Mouse (Mus musculus): ENCODE results near the gene Zfp541.

Gene Zfp541

DNA sequence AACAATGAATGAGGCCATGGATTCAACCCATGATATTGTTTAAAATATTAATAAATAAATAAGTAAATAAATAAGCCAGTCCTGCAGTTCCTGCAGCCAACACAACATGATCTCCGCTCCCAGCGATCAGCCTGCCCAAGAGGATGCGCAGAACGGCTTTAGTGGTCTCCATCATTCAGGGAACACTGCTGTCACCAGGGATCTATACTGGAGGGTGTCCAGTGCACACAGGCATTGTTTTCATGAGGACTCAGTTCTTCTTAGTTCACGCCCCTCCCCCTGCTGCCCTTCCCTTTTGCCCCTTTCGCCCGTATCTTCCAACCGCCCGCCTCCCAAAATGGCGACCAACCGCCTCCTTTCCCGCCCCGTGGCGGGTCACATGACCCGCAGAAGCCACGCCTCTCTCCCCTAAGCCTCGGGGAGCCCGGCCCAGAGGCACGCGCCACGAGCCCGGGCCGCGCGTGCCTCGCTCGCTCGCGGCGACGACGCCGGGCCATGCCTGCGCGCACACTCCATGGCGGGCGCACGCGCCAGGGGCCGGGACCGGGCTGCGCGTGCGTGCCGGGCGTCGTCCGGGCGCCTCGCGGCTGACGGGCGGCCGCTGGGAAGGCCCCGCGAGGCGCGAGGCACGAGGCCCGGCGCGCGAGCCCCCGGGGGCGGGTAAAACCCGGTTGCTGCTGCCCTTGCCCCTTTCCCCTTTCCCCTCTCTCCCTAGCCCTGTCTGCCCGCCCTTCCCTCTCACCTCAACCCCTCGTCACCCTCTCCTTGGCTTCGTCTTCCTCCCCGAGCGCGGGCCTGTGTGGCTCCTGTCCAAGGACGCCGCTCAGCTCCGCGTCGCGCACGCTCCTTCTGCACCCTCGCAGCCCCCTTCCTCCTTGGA is at the start of gene Zfp541:
Gene Zfp541, plus strand, starts transcription at position 596 of the 880 bp plus-strand sequence.
- no peak for DNase-seq

DNA sequence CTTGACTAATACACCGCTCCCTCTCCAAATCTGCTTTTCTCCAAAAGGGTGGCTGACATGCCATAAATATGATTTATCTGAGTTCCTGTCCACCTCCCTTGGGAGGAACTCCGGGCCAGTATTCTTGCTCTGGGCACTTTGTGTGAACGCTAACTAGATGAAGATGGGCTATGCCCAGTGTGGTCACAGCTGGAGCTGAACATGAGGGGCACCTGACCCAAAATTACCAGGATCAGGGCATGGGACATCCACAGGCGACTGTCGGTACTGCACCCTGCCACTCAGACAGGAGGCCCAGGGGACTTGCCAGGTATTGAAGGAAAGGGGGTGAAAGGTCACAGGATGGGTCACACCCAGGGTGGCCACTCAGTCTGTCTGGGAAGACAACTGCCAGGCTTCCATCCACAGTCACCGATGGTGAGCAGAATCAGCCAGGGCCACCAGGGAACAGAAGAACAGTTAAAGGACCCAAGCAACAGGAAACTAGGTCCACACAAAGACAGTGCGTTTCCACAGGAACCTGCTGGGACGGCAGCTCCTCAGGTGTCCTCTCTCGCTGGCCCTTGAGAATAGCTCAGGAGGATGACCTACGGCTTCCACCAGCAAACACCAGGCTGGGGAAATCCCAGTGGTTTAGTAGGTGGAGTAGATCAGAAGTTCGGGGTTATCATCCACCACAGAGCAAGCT is 48.9 kb upstream of the Zfp541 start:
- peak; percentile 60 to 69 for DNase-seq

DNA sequence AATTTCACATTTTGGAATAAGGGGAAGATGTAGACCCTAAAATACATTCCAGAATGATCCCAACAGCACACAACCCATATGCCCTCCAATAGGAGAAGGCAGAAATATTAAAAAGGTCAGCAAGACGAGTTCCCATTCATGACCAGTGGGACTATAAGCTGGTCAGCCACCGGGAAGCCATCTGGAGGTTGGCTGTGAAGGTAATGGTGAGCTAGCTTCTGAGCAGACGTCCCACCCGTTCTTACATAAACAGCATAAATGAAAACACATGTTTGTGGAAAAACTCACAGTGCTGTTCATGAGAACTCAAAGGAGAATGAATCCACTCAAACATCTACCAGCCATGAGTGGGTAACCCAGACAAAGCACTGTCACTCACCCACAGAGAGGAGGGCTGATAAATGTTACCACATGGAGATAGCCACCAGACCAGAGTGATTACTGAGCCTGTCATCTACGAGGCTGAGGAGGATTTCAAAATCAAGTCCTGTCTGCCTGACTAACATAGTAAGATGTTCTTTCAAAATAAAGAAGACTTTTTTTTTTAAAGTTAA is 47.8 kb upstream of the Zfp541 start:
- DNase-seq: no peak

DNA sequence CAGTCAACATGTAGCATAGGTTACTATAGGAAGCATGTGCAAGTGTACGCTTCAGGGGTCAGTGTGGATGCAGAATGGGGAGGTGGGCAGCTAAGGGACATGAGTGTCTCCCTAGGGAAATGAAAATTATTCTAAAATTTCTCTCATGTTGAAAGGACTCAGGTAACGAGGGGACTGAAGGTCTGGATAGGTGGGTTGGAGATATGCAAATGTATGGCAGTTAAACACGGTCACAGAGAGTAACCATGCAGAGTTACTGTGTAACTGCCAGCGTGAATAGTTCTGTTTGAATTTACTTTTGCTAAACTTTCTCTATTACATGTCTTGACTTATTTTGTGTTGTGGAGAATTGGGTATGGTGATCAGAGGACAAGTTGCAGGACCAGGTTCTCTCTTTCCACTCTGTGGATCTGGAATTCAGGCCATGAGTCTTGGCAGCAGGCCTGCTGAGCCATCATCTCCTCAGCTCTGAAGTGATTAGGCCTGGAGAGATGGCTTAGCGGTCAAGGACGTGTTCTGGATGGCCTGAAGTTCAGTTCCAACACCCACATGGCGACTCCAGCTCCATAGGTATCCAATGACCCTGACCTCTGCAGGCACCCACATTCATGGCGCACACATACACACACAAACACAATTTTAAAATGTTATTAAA is 47.0 kb upstream of the Zfp541 start:
- DNase-seq: peak; percentile 75 to 83

DNA sequence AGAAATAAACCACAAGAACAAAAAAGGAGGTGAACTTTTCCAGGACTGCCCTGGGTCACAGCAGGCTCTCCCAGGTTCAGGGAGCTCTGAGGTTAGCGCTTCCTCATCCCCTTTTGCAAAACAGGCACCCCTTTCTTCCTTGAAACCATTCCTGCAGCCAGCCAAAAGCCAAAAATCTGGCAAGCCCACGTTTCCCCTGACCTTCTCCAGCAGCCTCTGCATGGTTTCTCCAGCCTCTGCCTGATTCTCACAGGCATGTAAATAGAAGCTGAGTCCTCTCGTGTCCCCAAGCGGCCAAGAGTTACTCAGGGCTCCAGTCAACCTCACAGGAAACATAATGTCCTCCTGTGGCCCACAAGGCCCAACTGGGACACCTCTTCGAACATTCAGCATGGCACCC is 46.2 kb upstream of the Zfp541 start:
- DNase-seq: no peak

DNA sequence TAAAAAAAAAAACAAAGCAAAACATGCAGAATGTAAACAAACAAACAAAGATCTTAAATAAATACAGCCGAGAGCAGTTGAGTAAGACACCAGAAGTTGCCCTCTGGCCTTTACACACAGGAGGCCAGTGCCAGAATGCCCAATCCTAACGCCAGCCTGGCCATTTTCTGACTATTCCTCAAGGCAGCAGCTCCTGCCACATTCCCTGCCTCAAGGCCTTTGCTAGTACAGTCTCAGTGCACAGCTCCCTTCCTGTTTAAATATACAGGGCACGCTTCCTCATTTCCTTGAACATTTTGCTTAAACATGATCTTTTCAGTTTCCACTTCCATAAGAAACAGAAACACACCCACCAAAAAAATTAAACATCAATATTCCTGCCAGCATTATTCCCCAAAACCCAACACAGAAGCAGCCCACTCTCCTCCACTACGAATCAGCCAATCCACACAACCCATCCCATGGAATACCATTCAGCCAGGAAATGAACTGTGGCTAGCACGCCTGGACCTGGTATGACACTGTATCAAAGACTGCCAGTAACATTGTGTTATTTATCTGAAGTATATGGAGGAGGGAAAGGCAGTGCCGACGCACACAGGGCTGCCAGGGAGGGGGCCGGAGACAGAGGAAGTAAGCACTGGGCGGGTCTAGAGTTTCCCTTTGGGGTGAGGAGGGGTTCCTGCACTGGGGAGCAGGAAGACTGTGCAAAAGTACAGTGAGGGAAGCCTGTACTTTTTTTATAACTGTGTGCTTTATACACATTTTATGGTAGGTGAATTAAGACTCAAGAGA is 43.4 kb upstream of the Zfp541 start:
- peak; percentile 34 to 76 for DNase-seq

DNA sequence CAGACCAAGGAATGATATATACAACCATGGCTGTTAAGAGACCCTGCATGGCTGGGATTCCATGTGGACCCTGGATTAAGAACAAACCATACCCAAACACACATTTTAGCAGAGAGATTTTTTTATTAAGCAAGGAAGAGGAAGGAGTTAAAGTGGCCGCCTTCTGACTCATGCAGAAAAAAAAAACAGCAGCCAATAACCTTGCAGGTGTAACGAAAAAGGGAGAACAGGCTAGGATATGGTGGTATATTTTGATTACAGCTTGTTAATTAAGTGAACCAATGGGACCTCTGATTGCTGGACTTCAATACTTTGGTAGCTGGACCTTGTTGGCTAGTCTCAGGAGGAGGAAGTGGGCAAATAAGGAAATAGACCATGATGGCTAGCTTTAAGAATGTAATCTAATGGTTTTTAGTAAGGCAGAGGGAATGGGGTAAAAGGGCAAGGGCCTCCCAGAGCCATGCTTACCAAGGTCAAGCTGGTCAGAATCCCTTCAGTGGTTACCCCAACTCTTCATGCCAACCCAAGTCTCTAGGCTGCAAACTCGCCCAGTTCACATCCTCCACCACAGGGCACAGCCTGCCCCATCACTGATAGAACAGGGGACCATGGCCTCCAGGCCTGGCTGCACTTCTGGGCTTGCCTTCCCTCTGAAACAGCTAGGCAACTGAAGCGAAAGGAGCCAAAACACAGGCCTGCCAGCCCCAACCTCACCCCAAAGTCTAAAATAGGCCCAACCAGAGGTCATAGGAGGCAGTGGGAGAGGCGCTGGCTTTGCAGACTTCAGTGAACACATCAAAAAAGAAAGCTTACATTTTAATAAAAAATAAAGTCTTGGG is 42.1 kb upstream of the Zfp541 start:
- DNase-seq: no peak

DNA sequence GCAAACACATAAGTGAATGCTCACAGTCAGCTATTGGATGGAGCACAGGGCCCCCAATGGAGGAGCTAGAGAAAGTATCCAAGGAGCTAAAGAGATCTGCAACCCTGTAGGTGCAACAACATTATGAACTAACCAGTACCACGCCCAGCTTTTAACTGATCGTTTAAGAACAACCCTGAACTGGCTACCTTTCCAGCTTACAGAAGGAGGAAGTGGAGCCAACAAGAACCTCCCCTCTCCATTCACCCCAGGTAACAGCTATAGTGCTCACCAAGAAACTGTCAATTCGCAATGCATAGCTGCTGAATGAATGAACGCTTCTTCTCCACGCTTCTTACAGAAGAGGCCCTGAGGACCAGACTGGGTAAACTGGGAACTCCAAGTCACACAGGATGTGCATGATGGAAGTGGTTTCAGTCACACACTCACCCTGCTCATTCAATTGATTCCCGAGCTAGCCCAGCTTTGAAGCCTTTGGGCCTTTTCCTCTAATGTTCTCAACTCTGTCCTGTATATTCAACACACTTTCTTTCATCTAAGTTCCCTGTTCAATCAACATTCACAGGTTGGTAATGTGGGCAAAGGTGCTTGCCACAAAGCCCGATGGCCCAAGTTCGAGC is 36.9 kb upstream of the Zfp541 start:
- DNase-seq: no peak

DNA sequence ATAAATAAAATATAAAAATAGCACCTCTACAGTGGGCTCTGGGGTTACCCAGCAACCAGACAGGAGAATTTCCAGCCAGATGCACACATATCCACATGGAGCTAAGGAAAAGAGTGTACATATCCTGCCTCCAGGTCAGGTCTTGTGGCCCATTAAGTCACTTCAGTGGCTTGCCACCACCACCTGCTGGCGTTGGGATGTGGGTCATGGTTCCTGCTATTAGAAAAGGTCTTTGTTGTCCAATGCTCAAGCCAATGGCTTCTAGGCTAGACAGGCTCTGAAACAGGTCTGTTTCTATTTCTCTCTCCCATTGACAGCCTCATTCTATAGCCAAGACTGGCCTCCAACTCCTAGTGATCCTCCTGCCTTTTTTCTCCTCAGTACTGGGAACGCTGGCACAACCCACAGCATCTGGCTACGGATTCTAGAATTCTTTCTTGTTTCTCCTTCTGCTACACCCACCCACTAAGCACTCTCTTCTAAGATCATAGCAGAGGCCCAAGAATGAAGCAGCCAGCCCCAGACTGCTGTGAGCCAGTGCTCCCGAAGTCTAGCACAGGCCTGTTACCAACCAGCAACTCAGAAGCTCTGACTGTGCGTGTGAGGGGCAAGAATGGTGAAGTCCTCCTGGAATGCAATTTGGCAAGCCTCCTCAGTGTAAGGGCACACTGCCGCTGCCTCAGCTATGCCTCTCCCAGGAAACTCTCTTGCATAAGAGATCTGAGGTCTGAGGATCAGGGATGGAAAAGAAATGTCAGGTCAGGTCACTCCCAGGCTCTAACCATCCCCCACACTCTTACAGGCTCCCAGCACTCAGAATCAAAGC is 33.3 kb upstream of the Zfp541 start:
- peak; percentile 52 to 84 for DNase-seq

DNA sequence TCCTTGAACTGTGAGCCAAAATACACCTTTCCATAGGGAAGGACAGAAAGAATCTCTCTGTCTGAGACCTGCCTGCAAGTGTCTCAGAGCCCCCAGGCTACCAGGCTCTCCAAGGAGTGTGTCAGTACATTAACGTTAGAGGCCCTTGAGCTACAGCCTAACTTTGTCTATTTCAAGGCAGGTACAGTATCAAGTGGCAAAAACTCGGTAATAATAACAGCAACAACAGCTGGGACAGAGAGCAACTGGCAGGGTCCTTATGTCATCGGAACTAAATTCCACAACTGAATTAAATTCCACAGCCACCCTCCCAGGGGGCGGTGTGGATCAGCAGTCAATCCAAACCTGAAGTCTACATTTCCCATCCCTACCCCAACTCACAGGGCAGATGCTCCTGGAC is 30.5 kb upstream of the Zfp541 start:
- no peak for DNase-seq

DNA sequence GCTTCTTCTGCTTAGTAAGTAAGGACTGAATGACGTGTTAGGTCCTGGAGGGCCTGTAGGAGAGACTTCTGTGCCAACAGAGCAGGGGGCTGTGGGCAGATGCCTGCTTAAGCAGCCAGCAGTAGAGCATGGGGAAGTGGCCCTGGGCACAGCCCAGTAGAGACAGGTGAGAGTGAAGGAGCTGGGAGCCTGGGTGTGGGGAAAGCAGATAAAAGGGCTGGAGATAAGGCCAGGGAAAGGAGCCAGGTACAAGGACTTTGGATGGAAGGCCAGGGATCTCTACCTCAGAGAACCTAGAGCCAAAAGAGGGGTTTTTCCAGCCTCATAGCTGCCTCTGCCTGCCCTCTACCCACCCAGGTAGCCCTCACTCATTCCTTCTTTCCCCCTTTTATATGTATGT is 28.6 kb upstream of the Zfp541 start:
- no peak for DNase-seq

DNA sequence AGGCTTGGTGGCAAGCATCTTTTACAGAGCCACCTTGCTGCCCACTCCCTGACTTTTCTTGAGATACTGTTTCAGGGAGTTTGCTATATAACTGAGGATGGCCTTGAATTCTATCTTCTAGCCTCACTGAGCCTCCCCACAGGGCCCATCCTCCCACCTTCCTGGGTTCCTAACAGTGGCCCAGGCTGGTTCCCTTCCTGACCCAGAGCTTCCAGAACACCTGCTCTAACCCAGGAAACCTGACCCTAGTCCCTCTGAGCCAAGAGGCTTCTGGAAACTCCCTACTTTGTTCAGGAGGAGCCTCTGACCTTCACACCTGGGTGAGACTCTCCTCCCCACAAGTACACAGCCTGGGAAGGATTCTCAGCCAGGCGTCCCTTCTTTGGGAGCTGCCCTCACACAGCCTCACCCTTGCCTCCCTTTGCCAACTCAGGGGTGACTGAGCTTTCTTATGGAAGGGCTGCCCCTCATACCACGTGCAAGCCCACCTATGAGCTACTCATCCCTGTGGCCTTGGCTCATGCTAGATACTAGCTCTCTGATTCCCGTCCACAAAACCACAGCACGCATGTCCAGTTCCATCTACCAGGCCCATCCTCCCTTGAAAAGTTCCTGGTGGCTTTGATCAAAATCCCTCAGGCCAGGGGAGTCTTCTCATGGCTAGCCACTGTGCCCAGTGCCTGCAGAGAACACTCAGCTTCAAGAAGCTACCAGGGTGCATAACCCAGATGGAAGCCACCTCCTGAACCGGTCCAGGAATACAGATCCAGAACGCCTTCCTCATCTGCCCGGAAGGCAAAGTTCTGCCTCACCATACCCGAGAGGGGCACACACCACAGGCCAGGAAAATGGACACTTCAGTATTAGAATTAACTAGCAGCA is 27.8 kb upstream of the Zfp541 start:
- DNase-seq: peak; percentile 27 to 72

DNA sequence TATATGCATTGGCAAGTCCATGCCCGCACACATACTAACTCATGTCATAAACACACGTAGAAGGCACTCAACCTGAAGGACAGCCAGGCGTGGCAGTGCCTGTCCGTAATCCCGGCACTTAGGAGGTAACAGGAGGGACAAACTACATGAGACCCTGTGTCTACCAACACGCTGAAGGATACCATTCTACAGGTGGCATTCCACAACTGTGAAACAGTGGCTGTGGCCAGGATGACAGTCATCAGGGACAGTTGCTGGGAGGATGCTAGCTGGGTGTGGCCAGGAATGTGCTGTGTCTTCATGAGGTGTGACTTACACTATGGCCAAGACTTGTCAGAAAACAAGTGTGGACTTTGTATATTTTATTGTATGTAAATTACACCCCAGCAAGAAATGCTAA is 24.6 kb upstream of the Zfp541 start:
- DNase-seq: no peak

DNA sequence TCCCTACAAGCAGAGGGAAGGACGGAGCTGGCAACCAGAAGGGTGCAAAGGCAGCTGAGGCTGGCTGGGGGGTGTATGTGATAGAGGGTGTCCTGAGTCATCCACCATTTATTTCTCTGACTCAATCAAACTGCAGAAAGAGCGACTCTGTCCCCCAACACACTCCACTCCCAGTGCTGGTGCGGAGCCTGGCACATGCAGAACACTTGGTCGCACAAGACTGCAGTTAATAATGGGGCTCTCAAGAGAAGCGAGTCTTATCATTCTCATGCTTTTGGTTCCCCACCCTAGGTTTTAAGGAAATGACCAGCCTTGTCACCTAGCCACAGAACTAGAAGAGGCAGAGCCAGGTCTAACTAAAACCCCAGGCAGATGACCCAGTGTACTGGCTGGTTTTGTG is 22.3 kb upstream of the Zfp541 start:
- no peak for DNase-seq

DNA sequence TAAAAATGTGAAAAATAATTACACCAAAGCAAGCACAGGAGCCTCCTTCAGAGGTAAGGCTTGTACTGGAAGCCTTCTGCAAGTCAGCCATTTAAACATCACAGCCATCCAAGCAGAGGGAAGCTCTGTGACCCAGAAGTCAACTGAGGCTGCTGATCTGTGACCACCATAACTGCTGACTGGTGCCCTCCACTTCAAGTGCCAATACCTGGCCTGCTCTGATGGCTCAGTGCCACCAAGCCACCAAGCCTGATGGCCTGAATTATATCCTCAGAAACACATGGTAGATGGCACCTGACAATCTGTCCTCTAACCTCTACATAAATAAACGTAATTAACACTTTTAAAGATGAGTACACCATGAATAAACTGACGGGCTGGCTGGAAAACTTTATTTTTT is 20.4 kb upstream of the Zfp541 start:
- DNase-seq: peak; percentile 41 to 67

DNA sequence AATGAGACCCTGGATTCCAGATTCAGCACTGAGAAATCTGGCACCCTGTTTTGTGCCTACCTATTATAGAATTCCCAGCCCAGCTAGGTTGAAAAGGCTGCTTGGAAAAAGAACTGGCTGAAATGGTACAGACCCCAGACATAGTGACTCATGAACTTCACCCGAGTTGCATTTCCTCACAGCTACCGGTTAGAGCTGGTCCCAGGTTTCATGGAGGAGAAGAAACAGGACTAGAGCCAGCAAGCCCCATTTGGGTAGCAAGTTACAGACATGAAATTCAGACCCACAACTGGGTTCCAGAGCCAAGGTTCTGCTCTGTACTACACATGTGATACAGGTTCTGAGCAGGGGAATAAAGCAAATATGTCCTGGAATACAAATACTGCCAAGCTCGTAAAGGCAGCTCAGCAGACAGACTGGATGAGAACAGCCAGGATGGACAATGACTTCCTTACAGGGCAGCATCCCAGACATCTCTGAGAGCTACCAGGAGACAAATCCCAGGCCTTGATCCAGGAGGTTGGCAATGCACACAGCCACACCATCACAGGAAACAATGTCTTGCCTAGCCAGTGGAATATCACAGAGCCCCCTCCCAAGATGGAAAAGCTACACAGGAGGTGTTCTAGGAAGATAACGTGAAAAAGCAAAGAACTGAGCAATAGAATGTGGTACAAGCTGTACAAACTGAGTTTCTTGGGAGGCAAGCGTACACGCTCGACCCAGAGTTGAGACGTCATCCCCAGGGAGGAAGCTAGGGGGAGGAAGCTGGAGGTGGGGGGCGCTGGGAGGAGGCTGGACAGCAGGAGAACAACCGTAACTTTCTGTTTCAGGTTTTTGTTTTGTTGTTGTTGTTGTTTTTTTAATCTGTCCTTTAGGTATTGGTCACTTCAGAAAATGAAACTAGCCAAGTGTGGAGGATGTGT is 18.5 kb upstream of the Zfp541 start:
- peak in 1 of 2 experiments; percentile 58 for DNase-seq

DNA sequence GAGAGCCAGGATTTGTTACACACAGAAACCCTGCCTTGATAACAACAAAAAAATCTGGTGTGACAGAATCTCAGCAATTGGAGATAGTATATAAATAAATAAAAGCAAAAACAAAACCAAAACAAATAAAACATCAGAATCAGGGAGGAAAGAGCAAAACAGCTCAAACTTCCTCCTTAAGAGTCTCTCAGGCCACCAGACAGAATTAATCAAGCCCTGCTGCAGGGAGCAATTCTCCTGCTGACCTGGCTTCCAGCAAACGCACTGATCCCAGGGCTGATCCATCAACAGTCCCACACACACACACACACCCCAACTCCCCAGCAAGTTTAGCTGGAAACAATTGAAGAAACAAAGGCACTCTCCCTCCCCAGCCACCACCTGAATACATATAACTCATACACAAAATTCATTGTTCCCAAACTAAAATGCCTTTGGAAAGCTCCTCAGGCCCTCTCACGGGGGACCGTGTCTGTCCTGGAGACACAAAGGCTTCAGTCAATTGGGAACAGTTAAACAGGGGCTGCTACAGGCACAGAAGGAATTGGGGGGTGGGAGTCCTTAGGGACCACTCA is 17.7 kb upstream of the Zfp541 start:
- no peak for DNase-seq

DNA sequence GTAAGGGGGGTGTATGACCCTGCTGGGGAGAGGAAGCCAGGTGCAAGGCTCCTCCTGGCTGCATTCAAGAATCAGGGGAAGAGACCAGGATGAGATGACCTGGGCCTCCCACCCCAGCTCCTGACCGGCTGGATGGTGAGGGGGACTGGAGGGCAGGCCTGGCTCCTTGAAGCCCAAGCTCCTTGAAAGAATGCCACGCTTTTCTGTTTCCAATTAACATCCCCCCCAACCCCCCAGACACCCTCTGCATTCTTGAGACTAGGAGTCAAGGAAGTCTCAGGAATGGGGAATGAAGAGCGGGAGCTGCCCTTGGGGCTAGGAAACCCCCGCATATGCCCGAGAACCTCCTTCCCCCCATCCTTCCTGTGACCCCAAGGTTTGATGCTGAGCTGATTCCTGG is 17.1 kb upstream of the Zfp541 start:
- no peak for DNase-seq

Measured in kidney, postnatal 25 days (tissue).